Mouse (Mus musculus) left cerebral cortex, adult 2 months (tissue): ENCODE results near the gene Dennd2c. TPM values are rescaled to one million over a fixed set of nuclear protein-coding genes. Genes with fewer than 3 reads are reported as not detected.

ENCODE experiments used
- DNase-seq, 2 experiments: peaks; one replicate each; pipeline ENCODE4 v3.0.0; 2021 to 2022; ENCODE audit warnings: low spot score in 2 of 2, mixed read lengths in 1 of 2; ENCODE audit errors: extremely low spot score in 1 of 2
- H3K27ac ChIP-seq: fragments of 200-600 bp; 2 replicates; pipeline ENCODE4 v1.8.1; 2022
- H3K4me3 ChIP-seq: fragments of 200-600 bp; 2 replicates; pipeline ENCODE4 v1.8.1; 2022
- CTCF ChIP-seq: fragments of 200-600 bp; IDR thresholded peaks from 2 replicates; pipeline ENCODE4 v1.8.1; 2022; ENCODE audit warnings: antibody characterized with exemption, mild to moderate bottlenecking, moderate library complexity
- intact Hi-C: fragments of 180-260 bp; cut with DNase I; formaldehyde crosslinking; loops from one replicate; pipeline ENCODE4 v1.15.1; 2025
- total RNA-seq, 2 experiments: library from RNA; stranded (reverse); gene quantifications; 2 replicates each; pipeline ENCODE4 v1.2.3; 2021

Dennd2c gene
- total RNA-seq, 2 experiments from 2014 or later: 0.40 to 0.41 TPM

- no peak for DNase-seq
- H3K4me3 ChIP-seq: no peak overlapping the region
These were observed 43.4 kb downstream of the Dennd2c start for GRCm38 (mm10) chr3:103145791-103146190.

GRCm38 (mm10) chr3:103146330-103147166, 44.1 kb downstream of the Dennd2c start:
- Histone ChIP-seq H3K4me3 (no peak overlapping the region), H3K27ac (no peak overlapping the region)
- DNase-seq: peak in 1 of 2 experiments; percentile 10
- intact Hi-C loops: no loop called here
- no peak for TF ChIP-seq CTCF

More at GRCm38 (mm10) chr3:103145791-103146190, 43.4 kb downstream of the Dennd2c start:
- no peak overlapping the region for H3K27ac ChIP-seq
- intact Hi-C loops: no loop called here
- no peak for TF ChIP-seq CTCF

DNA sequence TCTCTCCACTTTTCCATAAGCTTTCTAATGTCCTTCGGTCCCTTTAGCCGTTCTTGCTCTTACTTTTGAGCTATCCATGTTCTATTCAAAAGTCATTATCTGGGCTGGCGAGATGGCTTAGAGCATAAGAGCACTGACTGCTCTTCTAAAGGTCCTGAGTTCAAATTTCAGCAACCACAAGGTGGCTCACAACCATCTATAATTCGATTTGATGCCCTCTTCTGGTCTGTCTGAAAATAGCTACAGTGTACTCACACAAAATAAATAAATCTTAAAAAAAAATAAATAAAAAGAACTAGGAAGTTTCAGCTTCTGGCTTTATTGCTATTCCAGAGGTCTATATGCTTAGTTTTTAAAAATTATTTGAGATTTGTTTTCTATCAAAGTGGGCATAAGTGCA, 45.4 kb downstream of the Dennd2c start:
- intact Hi-C loops: no loop called here
- H3K27ac ChIP-seq: no peak overlapping the region
- H3K4me3 ChIP-seq: no peak overlapping the region
- no peak for DNase-seq
- TF ChIP-seq CTCF: peak; percentile 8

DNA sequence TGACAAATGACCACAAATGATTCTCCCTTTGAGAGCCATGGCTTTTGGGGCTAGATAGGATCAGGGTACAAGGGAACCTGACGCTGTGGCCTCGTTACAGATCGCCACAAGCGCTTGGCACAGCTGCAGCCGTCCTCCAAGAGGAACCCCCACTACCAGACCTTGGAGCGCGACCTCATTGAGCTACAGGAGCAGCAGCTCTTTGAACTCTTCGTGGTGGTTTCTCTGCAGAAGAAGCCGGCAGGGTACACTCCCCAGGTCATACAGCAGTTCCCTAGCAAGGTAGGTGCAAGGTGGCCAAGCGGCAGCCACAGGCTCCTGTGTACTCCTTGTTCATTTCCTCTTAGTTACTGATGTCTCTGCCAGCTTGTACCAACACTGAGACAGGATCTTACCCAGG, 46.5 kb downstream of the Dennd2c start:
- intact Hi-C loops: no loop called here
- Histone ChIP-seq H3K27ac (no peak overlapping the region), H3K4me3 (no peak overlapping the region)
- TF ChIP-seq CTCF: no peak
- no peak for DNase-seq

GRCm38 (mm10) chr3:103153761-103154160, 51.4 kb downstream of the Dennd2c start:
- DNase-seq: no peak
- intact Hi-C loops: loop anchor here (5.0 kb wide), 1 partner anchor 51 kb away; the partner anchor contains the start of gene Dennd2c
- peak; percentile 31 for TF ChIP-seq CTCF
- Histone ChIP-seq H3K4me3 (no peak overlapping the region), H3K27ac (no peak overlapping the region)

- intact Hi-C loops: no loop called here
- no peak overlapping the region for H3K27ac ChIP-seq
- TF ChIP-seq CTCF: no peak
- DNase-seq: no peak
- no peak overlapping the region for H3K4me3 ChIP-seq
These were observed 57.0 kb downstream of the Dennd2c start for GRCm38 (mm10) chr3:103159232-103159900.

DNA sequence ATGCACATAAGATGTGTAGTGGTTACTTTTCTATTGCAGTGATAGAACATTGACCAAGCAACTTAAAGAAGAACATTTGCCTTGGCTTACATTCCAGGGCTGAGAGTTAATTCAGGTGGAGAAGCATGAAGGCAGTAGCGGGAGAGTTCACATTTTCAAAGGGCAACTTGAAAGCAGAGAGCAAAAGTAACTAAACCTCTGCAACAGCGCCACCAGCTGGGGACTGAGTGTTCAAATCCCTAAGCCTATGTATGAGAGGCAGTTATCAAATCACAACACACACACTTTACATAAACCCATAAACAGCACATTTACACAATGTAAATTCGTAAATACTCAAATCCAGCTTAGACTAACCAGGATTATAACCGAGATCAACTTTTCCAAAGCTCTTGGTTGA, 67.4 kb downstream of the Dennd2c start:
- intact Hi-C loops: loop anchor here (2.0 to 5.0 kb wide), 5 partner anchors 67 to 455 kb away; partner anchors contain the start of genes Csde1, Dennd2c, Nras and Trim33
- TF ChIP-seq CTCF: peak; percentile 82
- no peak overlapping the region for H3K4me3 ChIP-seq
- peak; percentile 67 to 78 for DNase-seq
- no peak overlapping the region for H3K27ac ChIP-seq

DNA sequence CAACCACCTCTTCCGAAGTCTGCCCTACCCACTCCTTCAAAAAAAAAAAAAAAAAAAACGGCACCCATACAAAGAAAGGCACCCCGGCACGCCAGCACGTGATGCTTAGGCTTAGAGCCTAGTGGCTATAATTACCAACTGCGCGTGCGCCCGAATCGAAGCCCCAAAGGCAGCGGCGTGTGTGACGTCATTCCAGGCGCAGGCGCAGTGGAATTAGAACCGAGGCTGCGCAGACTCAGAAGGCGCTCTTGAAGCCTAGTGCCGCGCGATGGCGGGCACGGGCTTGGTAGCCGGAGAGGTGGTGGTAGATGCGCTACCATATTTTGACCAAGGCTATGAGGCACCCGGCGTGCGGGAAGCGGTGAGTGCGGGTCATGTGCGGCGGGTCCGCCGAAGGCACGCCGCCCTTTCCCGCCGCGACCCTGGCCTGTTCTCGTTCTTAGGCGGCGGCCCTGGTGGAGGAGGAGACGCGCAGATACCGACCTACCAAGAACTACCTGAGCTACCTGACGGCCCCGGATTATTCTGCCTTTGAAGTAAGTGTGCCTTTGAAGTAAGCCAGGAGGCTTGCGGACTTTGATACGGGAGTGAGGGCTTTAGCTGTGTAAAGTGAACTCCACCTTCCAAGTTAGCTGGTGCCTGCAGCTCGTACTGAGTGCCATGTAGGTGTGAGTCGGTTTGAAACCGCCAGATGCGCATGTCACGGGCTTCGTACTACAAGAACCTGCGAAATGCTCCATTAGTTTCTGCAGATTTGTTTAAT, 69.3 kb downstream of the Dennd2c start, which contains the start of gene Bcas2:
TSS of gene Bcas2 (plus strand) at position 151 of the 763 bp plus-strand sequence.
- peak; percentile 99 for DNase-seq
- TF ChIP-seq CTCF: peak; percentile 10
- H3K27ac ChIP-seq: peak within 1 kb of the TSS; percentile 88
- H3K4me3 ChIP-seq: peak within 1 kb of the TSS; percentile 99
- intact Hi-C loops: loop anchor here (2.0 to 5.0 kb wide), 4 partner anchors 69 to 151 kb away; partner anchors contain the start of genes Csde1, Dennd2c, Nras and Trim33

- no peak for TF ChIP-seq CTCF
- no peak for DNase-seq
- no peak overlapping the region for H3K27ac ChIP-seq
- intact Hi-C loops: loop anchor here (5.0 kb wide), 1 partner anchor 70 kb away; the partner anchor contains the start of gene Dennd2c
- peak overlapping the region; percentile 99 for H3K4me3 ChIP-seq
These were observed 70.2 kb downstream of the Dennd2c start for GRCm38 (mm10) chr3:103172615-103173014.

- intact Hi-C loops: no loop called here
- Histone ChIP-seq H3K4me3 (no peak overlapping the region), H3K27ac (no peak overlapping the region)
- DNase-seq: no peak
- no peak for TF ChIP-seq CTCF
These were observed 74.3 kb downstream of the Dennd2c start for GRCm38 (mm10) chr3:103176740-103177139.

GRCm38 (mm10) chr3:103179527-103179926, 77.1 kb downstream of the Dennd2c start:
- no peak overlapping the region for H3K4me3 ChIP-seq
- intact Hi-C loops: no loop called here
- no peak for DNase-seq

More at GRCm38 (mm10) chr3:103179527-103179926, 77.1 kb downstream of the Dennd2c start:
- TF ChIP-seq CTCF: no peak
- H3K27ac ChIP-seq: no peak overlapping the region
